Mouse (Mus musculus) myocyte (in vitro differentiated cells): ENCODE measurements around the gene Sectm1b. TPM values are rescaled to one million over a fixed set of nuclear protein-coding genes. Genes with fewer than 3 reads are reported as not detected.

ENCODE experiments used
- H3K27me3 ChIP-seq: one replicate; pipeline ENCODE4 v1.6.1; 2011; ENCODE audit not compliant: control insufficient read depth, insufficient read depth, insufficient read length
- H3K36me3 ChIP-seq: one replicate; pipeline ENCODE4 v1.6.1; 2011; ENCODE audit not compliant: control insufficient read depth, insufficient read depth
- H3K4me2 ChIP-seq: one replicate; pipeline ENCODE4 v1.6.1; 2011; ENCODE audit warnings: low read depth, control low read depth
- H3K4me3 ChIP-seq: one replicate; pipeline ENCODE4 v1.5.1; 2011; ENCODE audit warnings: mild to moderate bottlenecking, control low read depth, moderate library complexity
- H3K79me2 ChIP-seq: one replicate; pipeline ENCODE4 v1.6.1; 2011; ENCODE audit not compliant: control insufficient read depth, insufficient read depth
- H3ac ChIP-seq: one replicate; pipeline ENCODE4 v1.6.1; 2011; ENCODE audit not compliant: control insufficient read depth, insufficient read length
- CEBPB ChIP-seq: IDR thresholded peaks from 2 replicates; pipeline ENCODE4 v1.6.1; 2011; ENCODE audit warnings: mild to moderate bottlenecking, moderate library complexity; ENCODE audit not compliant: poor library complexity, insufficient read depth, severe bottlenecking
- E2F4 ChIP-seq: IDR thresholded peaks from one replicate; pipeline ENCODE4 v1.6.1; 2011; ENCODE audit warnings: mild to moderate bottlenecking, control low read depth, moderate library complexity; ENCODE audit not compliant: insufficient read depth
- MAX ChIP-seq: IDR thresholded peaks from one replicate; pipeline ENCODE4 v1.6.1; 2011; ENCODE audit warnings: low read depth, mild to moderate bottlenecking, control low read depth
- MYOD1 ChIP-seq, 3 experiments: IDR thresholded peaks; one replicate each; pipeline ENCODE4 v1.6.1; 2011; ENCODE audit warnings: control low read depth in 2 of 3, low read depth in 2 of 3, mild to moderate bottlenecking in 2 of 3, moderate library complexity in 1 of 3; ENCODE audit not compliant: insufficient read length in 2 of 3, control insufficient read depth in 1 of 3
- MYOG ChIP-seq, 3 experiments: IDR thresholded peaks; one replicate each; pipeline ENCODE4 v1.6.1; 2011; ENCODE audit warnings: control low read depth in 2 of 3, low read depth in 2 of 3, mild to moderate bottlenecking in 2 of 3; ENCODE audit not compliant: insufficient read length in 2 of 3, control insufficient read depth in 1 of 3, insufficient read depth in 1 of 3
- POLR2A ChIP-seq: IDR thresholded peaks from one replicate; pipeline ENCODE4 v1.6.1; 2011; ENCODE audit warnings: low read depth, mild to moderate bottlenecking, control low read depth, moderate library complexity; ENCODE audit not compliant: insufficient read length
- POLR2AphosphoS2 ChIP-seq: IDR thresholded peaks from one replicate; pipeline ENCODE4 v1.6.1; 2011; ENCODE audit warnings: low read depth, control low read depth; ENCODE audit not compliant: insufficient read length
- REST ChIP-seq: IDR thresholded peaks from one replicate; pipeline ENCODE4 v1.6.1; 2011; ENCODE audit warnings: mild to moderate bottlenecking, control low read depth, moderate library complexity; ENCODE audit not compliant: insufficient read depth, insufficient read length
- SRF ChIP-seq: IDR thresholded peaks from one replicate; pipeline ENCODE4 v1.6.1; 2011; ENCODE audit warnings: low read depth; ENCODE audit not compliant: control insufficient read depth, insufficient read length
- TCF12 ChIP-seq: IDR thresholded peaks from one replicate; pipeline ENCODE4 v1.6.1; 2011; ENCODE audit warnings: mild to moderate bottlenecking, control low read depth; ENCODE audit not compliant: poor library complexity, insufficient read depth, severe bottlenecking
- TCF3 ChIP-seq: IDR thresholded peaks from one replicate; pipeline ENCODE4 v1.6.1; 2011; ENCODE audit warnings: low read depth, control low read depth; ENCODE audit not compliant: insufficient read length
- USF1 ChIP-seq: IDR thresholded peaks from one replicate; pipeline ENCODE4 v1.6.1; 2011; ENCODE audit warnings: low read depth, mild to moderate bottlenecking, control low read depth, moderate library complexity
- polyA plus RNA-seq: library from polyadenylated mRNA; unstranded; fragments of >200 nt; fragmentation: generic; extraction: Trizol; gene quantifications from one replicate; pipeline ENCODE4 v1.2.1, GENCODE M21; 2012; ENCODE audit warnings: missing spikeins

The Sectm1b gene
- polyA plus RNA-seq, 1 experiment = not detected

GRCm38 (mm10) chr11:121092606-121093585 lies 29.5 kb upstream of the Sectm1b start:
- no peaks in the 10 kb centered on the region for H3K36me3 ChIP-seq
- no peak overlapping the region for H3K4me2 ChIP-seq
- TF ChIP-seq MYOD1 (IDR thresholded peaks at IDR 0.05; ENCODE audit: control insufficient read depth in 1 of 3, insufficient read length in 2 of 3, low read depth in 2 of 3) (no peak), TCF12 (no peak), MYOG (IDR thresholded peaks at IDR 0.05; ENCODE audit: control insufficient read depth in 1 of 3, insufficient read depth in 1 of 3, insufficient read length in 2 of 3, low read depth in 2 of 3) (no peak), SRF (no peak), MAX (no peak), TCF3 (no peak), E2F4 (no peak), CEBPB (no peak), POLR2AphosphoS2 (no peak), POLR2A (no peak), USF1 (no peak), REST (no peak)
- no peak overlapping the region for H3ac ChIP-seq
- H3K27me3 ChIP-seq = no peaks in the 10 kb centered on the region
- no peak overlapping the region for H3K4me3 ChIP-seq
- H3K79me2 ChIP-seq = no peaks in the 10 kb centered on the region

DNA sequence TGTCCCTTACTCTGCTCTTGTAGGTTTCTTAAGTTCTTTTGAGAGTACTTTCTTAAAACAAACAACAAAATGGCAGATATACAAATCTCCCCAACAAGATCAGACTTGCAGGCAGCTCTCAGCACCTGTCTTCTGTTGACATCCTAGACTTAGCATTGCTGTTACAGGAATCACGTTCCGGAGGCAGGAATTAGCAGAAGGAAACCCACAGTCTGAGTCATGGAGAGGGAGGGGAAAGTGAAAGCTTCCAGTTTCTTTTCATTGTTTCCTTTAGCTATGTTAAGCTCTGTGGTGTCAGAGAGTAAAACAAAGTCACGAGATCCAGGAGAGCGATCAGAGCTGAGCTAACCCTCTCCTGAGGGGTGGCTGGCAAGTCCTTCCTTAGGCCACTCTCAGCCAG lies 27.6 kb upstream of the Sectm1b start:
- Histone ChIP-seq H3K4me2 (peak overlapping the region; percentile 54), H3K4me3 (no peak overlapping the region), H3ac (no peak overlapping the region), H3K36me3 (no peaks in the 10 kb centered on the region), H3K79me2 (no peaks in the 10 kb centered on the region), H3K27me3 (no peaks in the 10 kb centered on the region)
- TF ChIP-seq USF1 = peak; percentile 6
- TF ChIP-seq POLR2A = no peak
- no peak for TF ChIP-seq REST
- peak; percentile 76 for TF ChIP-seq TCF12
- TF ChIP-seq SRF = no peak
- peak in 2 of 3 experiments; percentile 37 to 86 for TF ChIP-seq MYOG (IDR thresholded peaks at IDR 0.05; ENCODE audit: control insufficient read depth in 1 of 3, insufficient read depth in 1 of 3, insufficient read length in 2 of 3, low read depth in 2 of 3)
- TF ChIP-seq E2F4 = no peak
- no peak for TF ChIP-seq POLR2AphosphoS2
- no peak for TF ChIP-seq CEBPB
- peak; percentile 65 to 86 (median 77) for TF ChIP-seq MYOD1 (IDR thresholded peaks at IDR 0.05; ENCODE audit: control insufficient read depth in 1 of 3, insufficient read length in 2 of 3, low read depth in 2 of 3)
- no peak for TF ChIP-seq TCF3
- no peak for TF ChIP-seq MAX

GRCm38 (mm10) chr11:121089756-121090546 lies 26.6 kb upstream of the Sectm1b start:
- no peaks in the 10 kb centered on the region for H3K79me2 ChIP-seq
- no peaks in the 10 kb centered on the region for H3K27me3 ChIP-seq
- H3K4me2 ChIP-seq = no peak overlapping the region
- H3K36me3 ChIP-seq = no peaks in the 10 kb centered on the region
- H3ac ChIP-seq = no peak overlapping the region
- TF ChIP-seq MAX (no peak), E2F4 (no peak), POLR2A (no peak), REST (no peak), MYOG (IDR thresholded peaks at IDR 0.05; ENCODE audit: control insufficient read depth in 1 of 3, insufficient read depth in 1 of 3, insufficient read length in 2 of 3, low read depth in 2 of 3) (no peak), MYOD1 (IDR thresholded peaks at IDR 0.05; ENCODE audit: control insufficient read depth in 1 of 3, insufficient read length in 2 of 3, low read depth in 2 of 3) (no peak), POLR2AphosphoS2 (no peak), SRF (no peak), TCF3 (no peak), USF1 (no peak), TCF12 (no peak)
- no peak overlapping the region for H3K4me3 ChIP-seq

- Histone ChIP-seq H3K4me3 (no peak overlapping the region), H3K27me3 (no peaks in the 10 kb centered on the region), H3ac (no peak overlapping the region), H3K36me3 (no peaks in the 10 kb centered on the region), H3K79me2 (no peaks in the 10 kb centered on the region), H3K4me2 (no peak overlapping the region)
- peak in 1 of 3 experiments; percentile 69 for TF ChIP-seq MYOG (IDR thresholded peaks at IDR 0.05; ENCODE audit: control insufficient read depth in 1 of 3, insufficient read depth in 1 of 3, insufficient read length in 2 of 3, low read depth in 2 of 3)
- peak; percentile 69 for TF ChIP-seq TCF12
- peak in 2 of 3 experiments; percentile 49 to 83 for TF ChIP-seq MYOD1 (IDR thresholded peaks at IDR 0.05; ENCODE audit: control insufficient read depth in 1 of 3, insufficient read length in 2 of 3, low read depth in 2 of 3)
- no peak for TF ChIP-seq REST
These were observed 25.6 kb upstream of the Sectm1b start for GRCm38 (mm10) chr11:121088997-121089396.
